Mouse (Mus musculus): Measurements from ENCODE around the gene Malrd1.

DNA sequence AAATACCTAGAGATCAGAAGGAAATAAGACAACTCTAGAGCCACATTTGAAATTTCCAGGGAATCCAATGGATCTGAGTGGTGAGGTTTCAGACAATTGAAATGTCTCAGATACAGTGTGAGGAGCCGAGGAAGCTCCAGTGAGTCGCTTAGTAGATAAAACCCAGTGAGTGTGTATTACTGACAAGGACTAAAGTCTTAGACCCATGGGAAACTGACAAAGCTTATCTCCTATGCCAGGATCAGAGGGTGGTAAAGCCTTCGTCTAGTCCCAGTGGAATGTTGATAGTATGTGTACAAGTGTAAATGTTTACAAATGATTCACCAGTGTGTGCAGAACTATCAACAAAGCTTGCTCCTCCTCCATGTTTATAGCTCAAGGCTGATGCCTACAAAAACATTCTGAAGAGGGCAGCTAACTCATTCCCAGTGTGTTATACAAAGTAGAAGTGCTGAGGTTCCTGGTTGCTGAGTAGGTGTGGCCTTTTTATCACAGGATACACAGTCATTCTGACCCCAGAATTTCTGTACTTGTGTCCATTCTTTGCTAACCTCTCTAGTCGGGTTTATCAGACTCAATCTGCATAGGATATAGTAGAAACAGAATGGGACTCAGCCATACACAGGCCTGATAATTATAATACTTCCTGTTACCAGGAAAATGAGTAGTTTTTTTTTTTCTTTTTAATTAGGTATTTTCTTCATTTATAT, 218.9 kb downstream of the Malrd1 start:
- TF ChIP-seq NRF1 (IDR thresholded peaks at IDR 0.05; ENCODE audit: insufficient read depth, low read depth, low read length, poor library complexity, severe bottlenecking), result no peak
- no peak for TF ChIP-seq ZMIZ1 (IDR thresholded peaks at IDR 0.05; ENCODE audit: low read depth, low read length)
